Mouse (Mus musculus): ENCODE results near the gene Rdh7.

- TF ChIP-seq E2F4 (IDR thresholded peaks at IDR 0.05; ENCODE audit: insufficient read depth) (no peak), MAX (IDR thresholded peaks at IDR 0.05; ENCODE audit: low read depth) (no peak), MYOD1 (IDR thresholded peaks at IDR 0.05; ENCODE audit: control insufficient read depth in 1 of 3, insufficient read length in 2 of 3, low read depth in 2 of 3) (no peak), USF1 (IDR thresholded peaks at IDR 0.05; ENCODE audit: low read depth) (no peak), POLR2A (IDR thresholded peaks at IDR 0.05; ENCODE audit: insufficient read length, low read depth) (no peak), POLR2AphosphoS2 (IDR thresholded peaks at IDR 0.05; ENCODE audit: insufficient read length, low read depth) (no peak), MYOG (IDR thresholded peaks at IDR 0.05; ENCODE audit: control insufficient read depth in 1 of 3, insufficient read depth in 1 of 3, insufficient read length in 2 of 3, low read depth in 2 of 3) (no peak), TCF12 (IDR thresholded peaks at IDR 0.05; ENCODE audit: insufficient read depth, poor library complexity, severe bottlenecking) (no peak)
Measured at GRCm38 (mm10) chr10:127877681-127878080, 10.9 kb downstream of the Rdh7 start.

Data from myocyte (in vitro differentiated cells).